Mouse (Mus musculus): ENCODE measurements around the gene Dcaf7. TPM values are rescaled to one million over a fixed set of nuclear protein-coding genes. Genes with fewer than 3 reads are reported as not detected.
A peak's percentile ranks its signal among the peaks of the same experiment; 100 is the strongest.

Gene Dcaf7
- polyA plus RNA-seq (2016; fragmentation: Nextera tagmentation; extraction: Ambion mirVana) = 122 and 136 TPM in 2 replicates

GRCm38 (mm10) chr11:106036548-106037417 is at the start of gene Dcaf7:
TSS of gene Dcaf7 (plus strand) at chr11:106036872.
- H3K4me3 ChIP-seq = peak within 1 kb of the TSS; percentile 97
- peak within 1 kb of the TSS; percentile 93 for H3K27ac ChIP-seq
- H3K27me3 ChIP-seq = no peaks in the 10 kb centered on the region
- no peaks in the 10 kb centered on the region for H3K9me3 ChIP-seq (replicated peaks)
- peak within 1 kb of the TSS; percentile 93 for H3K9ac ChIP-seq
- whole genome bisulfite sequencing = under 1% methylated on average over 66 of the region's 66 CpGs
- H3K36me3 ChIP-seq = no peaks in the 10 kb centered on the region
- ATAC-seq (ENCODE audit: low FRiP score) = peak; percentile 99
- H3K4me2 ChIP-seq (replicated peaks) = peak within 1 kb of the TSS; percentile 84
- peaks cover 27% of the 10 kb centered on the region for H3K4me1 ChIP-seq

- Histone ChIP-seq H3K27me3 (no peaks in the 10 kb centered on the region), H3K36me3 (no peaks in the 10 kb centered on the region), H3K9me3 (replicated peaks) (no peaks in the 10 kb centered on the region), H3K4me3 (no peak overlapping the region), H3K27ac (no peak overlapping the region), H3K4me2 (replicated peaks) (no peak overlapping the region), H3K9ac (no peak overlapping the region), H3K4me1 (peaks cover 8% of the 10 kb centered on the region; the same call in 1 of the 2 replicates)
- WGBS = 83% methylated on average over 6 of the region's 6 CpGs
- no peak for ATAC-seq (ENCODE audit: low FRiP score)
These were observed 49.2 kb upstream of the Dcaf7 start for GRCm38 (mm10) chr11:105987446-105987845.

DNA sequence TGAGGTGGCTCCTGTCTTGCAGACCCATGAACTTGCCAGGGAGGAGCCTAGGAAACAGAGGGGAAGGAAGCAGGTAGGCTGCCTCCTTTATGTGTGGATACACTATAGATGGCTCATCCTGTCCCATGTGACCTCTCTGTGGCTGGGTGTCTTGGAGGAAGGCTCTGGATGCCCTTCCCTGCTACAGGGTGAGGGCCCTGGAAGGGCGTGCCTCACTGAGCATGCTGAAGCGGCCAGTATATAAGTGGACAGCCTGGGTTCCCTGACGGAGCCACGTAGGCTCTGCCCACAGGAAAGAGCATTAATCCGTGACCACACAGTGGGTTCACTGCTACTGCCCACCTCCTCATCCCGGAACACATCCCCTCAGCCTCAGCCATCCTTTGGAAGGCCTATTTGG is 47.2 kb upstream of the Dcaf7 start:
- H3K27ac ChIP-seq = no peak overlapping the region
- no peak overlapping the region for H3K4me2 ChIP-seq (replicated peaks)
- no peaks in the 10 kb centered on the region for H3K36me3 ChIP-seq
- H3K9ac ChIP-seq = no peak overlapping the region
- peaks cover 8% of the 10 kb centered on the region; the same call in 1 of the 2 replicates for H3K4me1 ChIP-seq
- no peak overlapping the region for H3K4me3 ChIP-seq
- ATAC-seq (ENCODE audit: low FRiP score) = no peak
- no peaks in the 10 kb centered on the region for H3K27me3 ChIP-seq
- H3K9me3 ChIP-seq (replicated peaks) = no peaks in the 10 kb centered on the region
- 75% methylated on average over 6 of the region's 6 CpGs for WGBS

GRCm38 (mm10) chr11:105990231-105990630 is 46.4 kb upstream of the Dcaf7 start:
- Histone ChIP-seq H3K36me3 (no peaks in the 10 kb centered on the region), H3K4me1 (peaks cover 8% of the 10 kb centered on the region; the same call in 1 of the 2 replicates), H3K27me3 (no peaks in the 10 kb centered on the region), H3K4me2 (replicated peaks) (no peak overlapping the region), H3K9me3 (replicated peaks) (no peaks in the 10 kb centered on the region), H3K27ac (no peak overlapping the region), H3K4me3 (no peak overlapping the region), H3K9ac (no peak overlapping the region)
- 73% methylated on average over 2 of the region's 2 CpGs for WGBS
- ATAC-seq (ENCODE audit: low FRiP score) = no peak

GRCm38 (mm10) chr11:105994375-105994774 is 42.3 kb upstream of the Dcaf7 start, which contains the start of gene Ace3:
TSS of gene Ace3 (plus strand) at chr11:105994675.
- no peak for ATAC-seq (ENCODE audit: low FRiP score)
- Histone ChIP-seq H3K27ac (no peak within 1 kb of the TSS), H3K4me3 (no peak within 1 kb of the TSS), H3K9ac (no peak within 1 kb of the TSS), H3K27me3 (no peaks in the 10 kb centered on the region), H3K36me3 (no peaks in the 10 kb centered on the region), H3K4me1 (peaks cover under 1% of the 10 kb centered on the region; the same call in 1 of the 2 replicates), H3K9me3 (replicated peaks) (no peaks in the 10 kb centered on the region), H3K4me2 (replicated peaks) (no peak within 1 kb of the TSS)
- WGBS = 94% methylated on average over 3 of the region's 3 CpGs

DNA sequence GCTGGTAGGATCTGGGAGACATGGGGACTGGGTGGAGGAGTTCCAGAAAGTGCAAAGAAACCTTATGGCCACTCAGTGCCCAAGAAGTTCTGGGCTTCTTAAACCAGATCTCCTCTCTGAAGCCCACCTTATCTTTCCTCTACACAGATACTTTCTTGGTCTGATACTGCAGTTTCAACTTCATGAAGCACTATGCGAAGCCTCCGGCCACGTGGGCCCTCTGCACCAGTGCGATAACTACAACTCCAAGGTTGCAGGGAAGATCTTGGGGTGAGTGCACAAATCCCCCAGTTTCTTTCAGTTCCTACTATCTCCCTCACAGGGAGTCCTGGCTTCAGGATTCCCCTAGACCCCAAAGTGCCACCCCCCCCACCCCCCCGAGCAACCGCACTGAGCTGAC is 36.6 kb upstream of the Dcaf7 start:
- no peaks in the 10 kb centered on the region for H3K9me3 ChIP-seq (replicated peaks)

GRCm38 (mm10) chr11:106001718-106002117 is 35.0 kb upstream of the Dcaf7 start:
- H3K9me3 ChIP-seq (replicated peaks) = no peaks in the 10 kb centered on the region
- no peak overlapping the region for H3K9ac ChIP-seq
- no peaks in the 10 kb centered on the region for H3K36me3 ChIP-seq
- H3K4me2 ChIP-seq (replicated peaks) = no peak overlapping the region
- WGBS = 57% methylated on average over 4 of the region's 4 CpGs
- H3K4me3 ChIP-seq = no peak overlapping the region
- peaks cover 1% of the 10 kb centered on the region; the same call in 1 of the 2 replicates for H3K27me3 ChIP-seq
- ATAC-seq (ENCODE audit: low FRiP score) = no peak
- no peak overlapping the region for H3K27ac ChIP-seq
- peaks cover 5% of the 10 kb centered on the region; the same call in 1 of the 2 replicates for H3K4me1 ChIP-seq

More for the DNA sequence above, 36.6 kb upstream of the Dcaf7 start:
- no peak for ATAC-seq (ENCODE audit: low FRiP score)
- Histone ChIP-seq H3K4me3 (no peak overlapping the region), H3K4me1 (no peaks in the 10 kb centered on the region), H3K36me3 (no peaks in the 10 kb centered on the region), H3K27me3 (no peaks in the 10 kb centered on the region), H3K9ac (no peak overlapping the region), H3K4me2 (replicated peaks) (no peak overlapping the region), H3K27ac (no peak overlapping the region)
- 94% methylated on average over 6 of the region's 6 CpGs for WGBS

GRCm38 (mm10) chr11:106004576-106004975 is 32.1 kb upstream of the Dcaf7 start:
- Histone ChIP-seq H3K27ac (no peak overlapping the region), H3K36me3 (no peaks in the 10 kb centered on the region)

GRCm38 (mm10) chr11:106005970-106006369 is 30.7 kb upstream of the Dcaf7 start:
- no peaks in the 10 kb centered on the region for H3K36me3 ChIP-seq
- WGBS = 33% methylated on average over 5 of the region's 5 CpGs
- H3K9me3 ChIP-seq (replicated peaks) = no peaks in the 10 kb centered on the region
- no peak for ATAC-seq (ENCODE audit: low FRiP score)
- no peak overlapping the region for H3K4me3 ChIP-seq
- H3K27ac ChIP-seq = no peak overlapping the region
- no peak overlapping the region for H3K9ac ChIP-seq
- H3K4me2 ChIP-seq (replicated peaks) = no peak overlapping the region
- H3K4me1 ChIP-seq = peaks cover 19% of the 10 kb centered on the region
- peaks cover 26% of the 10 kb centered on the region for H3K27me3 ChIP-seq

More at GRCm38 (mm10) chr11:106004576-106004975, 32.1 kb upstream of the Dcaf7 start:
- Histone ChIP-seq H3K4me2 (replicated peaks) (no peak overlapping the region), H3K4me1 (peaks cover 17% of the 10 kb centered on the region), H3K9me3 (replicated peaks) (no peaks in the 10 kb centered on the region), H3K27me3 (peaks cover 16% of the 10 kb centered on the region), H3K9ac (no peak overlapping the region), H3K4me3 (no peak overlapping the region)
- WGBS = 86% methylated on average over 1 of the region's 1 CpGs
- no peak for ATAC-seq (ENCODE audit: low FRiP score)

GRCm38 (mm10) chr11:106007821-106008220 is 28.9 kb upstream of the Dcaf7 start, which contains the start of gene Kcnh6:
TSS of gene Kcnh6 (plus strand) at chr11:106008124.
- peak within 1 kb of the TSS; percentile 51 for H3K4me2 ChIP-seq (replicated peaks)
- H3K27ac ChIP-seq = no peak within 1 kb of the TSS
- ATAC-seq (ENCODE audit: low FRiP score) = no peak
- H3K9me3 ChIP-seq (replicated peaks) = no peaks in the 10 kb centered on the region
- H3K9ac ChIP-seq = no peak within 1 kb of the TSS
- peaks cover 26% of the 10 kb centered on the region for H3K27me3 ChIP-seq
- H3K4me3 ChIP-seq = peak within 1 kb of the TSS; percentile 22
- no peaks in the 10 kb centered on the region for H3K36me3 ChIP-seq
- H3K4me1 ChIP-seq = peaks cover 23% of the 10 kb centered on the region
- 0% methylated on average over 20 of the region's 25 CpGs for WGBS

- no peak overlapping the region for H3K9ac ChIP-seq
- no peak overlapping the region for H3K27ac ChIP-seq
- no peak for ATAC-seq (ENCODE audit: low FRiP score)
- no peaks in the 10 kb centered on the region for H3K36me3 ChIP-seq
- no peak overlapping the region for H3K4me2 ChIP-seq (replicated peaks)
- no peak overlapping the region for H3K4me3 ChIP-seq
- peaks cover 24% of the 10 kb centered on the region for H3K4me1 ChIP-seq
- no peaks in the 10 kb centered on the region for H3K9me3 ChIP-seq (replicated peaks)
- H3K27me3 ChIP-seq = peaks cover 22% of the 10 kb centered on the region
- 47% methylated on average over 7 of the region's 7 CpGs for WGBS
These were observed 24.0 kb upstream of the Dcaf7 start for GRCm38 (mm10) chr11:106012711-106013110.

DNA sequence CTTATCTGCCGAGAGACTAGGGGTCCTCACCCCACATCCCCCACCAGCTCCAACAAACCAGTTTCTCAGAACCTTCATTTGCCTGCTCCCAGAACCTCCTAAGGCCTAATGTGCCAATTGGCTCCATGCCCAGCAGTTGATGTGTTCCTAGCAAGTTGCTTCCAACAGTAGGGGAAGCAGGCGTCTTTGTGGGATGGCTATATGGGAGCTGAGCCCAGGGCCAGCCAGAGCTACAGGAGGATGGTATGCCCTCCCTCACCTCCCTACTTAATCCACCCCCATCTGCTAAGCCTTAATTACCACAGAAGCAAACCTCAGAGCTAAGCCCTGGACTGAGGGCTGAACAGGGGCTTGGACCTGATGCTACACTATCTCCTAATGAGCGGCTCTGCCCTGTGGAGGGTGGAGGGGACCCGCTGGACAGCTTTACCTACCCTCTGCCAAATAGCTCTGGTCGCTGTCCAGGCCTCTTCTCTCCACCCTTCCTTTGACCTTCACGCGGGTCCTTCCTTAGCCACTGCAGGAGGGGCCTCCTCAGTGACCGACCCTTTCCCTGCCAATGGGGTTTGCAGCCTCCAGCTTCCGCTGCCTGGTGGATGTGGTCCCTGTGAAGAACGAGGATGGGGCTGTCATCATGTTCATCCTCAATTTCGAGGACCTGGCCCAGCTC is 23.0 kb upstream of the Dcaf7 start:
- Histone ChIP-seq H3K27me3 (peaks cover 19% of the 10 kb centered on the region), H3K36me3 (no peaks in the 10 kb centered on the region), H3K27ac (no peak overlapping the region), H3K9me3 (replicated peaks) (no peaks in the 10 kb centered on the region), H3K9ac (no peak overlapping the region), H3K4me2 (replicated peaks) (no peak overlapping the region), H3K4me1 (peaks cover 19% of the 10 kb centered on the region), H3K4me3 (no peak overlapping the region)
- WGBS = 70% methylated on average over 11 of the region's 11 CpGs
- ATAC-seq (ENCODE audit: low FRiP score) = no peak

Measured in hindbrain, embryonic 12.5 days (tissue).